Mouse (Mus musculus): ENCODE data around the gene Gstk1.

The Gstk1 gene

GRCm38 (mm10) chr6:42245711-42246353 lies at the start of gene Gstk1:
Gene Gstk1 (plus strand): TSS chr6:42245935.
- DNase-seq (ENCODE audit: low read depth) = peak; percentile 89

- no peak for DNase-seq (ENCODE audit: low read depth)
Observed at GRCm38 (mm10) chr6:42197710-42198109, 48.0 kb upstream of the Gstk1 start.

GRCm38 (mm10) chr6:42199498-42199897 lies 46.2 kb upstream of the Gstk1 start:
- no peak for DNase-seq (ENCODE audit: low read depth)

GRCm38 (mm10) chr6:42215028-42215427 lies 30.7 kb upstream of the Gstk1 start, which contains the start of gene Tas2r144:
Gene Tas2r144 (plus strand): TSS chr6:42215328.
- no peak for DNase-seq (ENCODE audit: low read depth)

GRCm38 (mm10) chr6:42222286-42222685 lies 23.4 kb upstream of the Gstk1 start:
- DNase-seq (ENCODE audit: low read depth) = no peak

- DNase-seq (ENCODE audit: low read depth) = no peak
Observed at GRCm38 (mm10) chr6:42225046-42225445, 20.7 kb upstream of the Gstk1 start.

- peak; percentile 62 for DNase-seq (ENCODE audit: low read depth)
Observed at GRCm38 (mm10) chr6:42227240-42228101, 18.3 kb upstream of the Gstk1 start.

GRCm38 (mm10) chr6:42229610-42230009 lies 16.1 kb upstream of the Gstk1 start:
- no peak for DNase-seq (ENCODE audit: low read depth)

GRCm38 (mm10) chr6:42231191-42231590 lies 14.5 kb upstream of the Gstk1 start:
- DNase-seq (ENCODE audit: low read depth) = no peak

GRCm38 (mm10) chr6:42237276-42237805 lies 8.4 kb upstream of the Gstk1 start:
- DNase-seq (ENCODE audit: low read depth) = no peak

- no peak for DNase-seq (ENCODE audit: low read depth)
Observed at GRCm38 (mm10) chr6:42241311-42242045, 4.3 kb upstream of the Gstk1 start.

- DNase-seq (ENCODE audit: low read depth) = no peak
Observed at GRCm38 (mm10) chr6:42247173-42247572, 1.4 kb downstream of the Gstk1 start.

GRCm38 (mm10) chr6:42247981-42248380 lies 2.2 kb downstream of the Gstk1 start:
- DNase-seq (ENCODE audit: low read depth) = no peak

GRCm38 (mm10) chr6:42251791-42252190 lies 6.1 kb downstream of the Gstk1 start:
- DNase-seq (ENCODE audit: low read depth) = no peak

GRCm38 (mm10) chr6:42253103-42253502 lies 7.4 kb downstream of the Gstk1 start:
- no peak for DNase-seq (ENCODE audit: low read depth)

GRCm38 (mm10) chr6:42257303-42257863 lies 11.6 kb downstream of the Gstk1 start:
- DNase-seq (ENCODE audit: low read depth) = peak; percentile 66

- DNase-seq (ENCODE audit: low read depth) = no peak
Observed at GRCm38 (mm10) chr6:42260430-42260829, 14.7 kb downstream of the Gstk1 start.

- no peak for DNase-seq (ENCODE audit: low read depth)
Observed at GRCm38 (mm10) chr6:42261524-42262170, 15.9 kb downstream of the Gstk1 start, which contains the start of gene Tmem139. Gene Tmem139 (plus strand): TSS chr6:42261970.

GRCm38 (mm10) chr6:42264626-42265312 lies 19.0 kb downstream of the Gstk1 start, which contains the start of gene Casp2:
Gene Casp2 (plus strand): TSS chr6:42264985.
- DNase-seq (ENCODE audit: low read depth) = peak; percentile 93
